Mouse (Mus musculus) A20 (cell line): ENCODE data around the gene Itgb4.
A peak's percentile ranks its signal among the peaks of the same experiment; 100 is the strongest.

Experiments
- DNase-seq: peaks from one replicate; pipeline ENCODE4 v3.0.0-alpha.2; 2011; ENCODE audit warnings: low read depth, low spot score

Itgb4 gene

DNA sequence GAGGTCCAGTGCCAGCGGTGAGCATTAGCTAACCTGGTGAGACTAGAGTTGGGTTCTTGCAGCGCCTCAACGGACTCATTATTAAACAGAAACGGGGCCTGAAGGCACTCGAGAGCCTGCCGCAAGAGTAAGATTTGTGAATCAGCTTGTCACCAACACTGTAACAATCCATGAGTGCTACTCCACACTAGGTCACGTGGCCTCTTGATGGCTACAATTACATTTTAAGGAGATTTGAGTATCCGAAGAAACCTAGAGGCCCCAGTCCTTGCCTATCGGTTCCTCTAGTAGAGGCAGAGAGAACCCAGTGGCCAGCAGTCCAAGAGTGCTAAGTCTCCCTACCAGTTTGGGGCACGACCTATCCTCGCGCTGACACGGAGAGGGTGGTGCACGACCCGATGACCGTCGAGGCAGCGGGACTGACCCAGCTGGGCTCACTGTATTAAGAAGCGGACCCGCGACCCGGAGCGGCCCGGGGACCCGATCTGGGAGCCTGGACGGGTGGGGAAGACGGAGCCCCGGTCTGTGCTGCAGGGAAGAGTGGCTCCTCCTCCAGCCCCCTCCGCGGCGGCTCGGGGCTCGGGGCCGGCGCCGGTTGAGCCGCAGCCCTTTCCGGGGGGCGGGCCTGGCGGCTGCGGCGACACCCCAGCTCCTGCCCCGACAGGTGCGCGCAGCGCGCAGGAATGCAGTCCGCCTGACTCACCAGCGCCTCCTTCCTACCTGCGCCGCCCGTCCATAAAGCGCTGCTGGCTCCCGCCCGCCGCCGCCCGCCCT, at the start of gene Itgb4:
Gene Itgb4, plus strand, starts transcription at position 401 of the 774 bp plus-strand sequence.
- DNase-seq = peak; percentile 53

DNA sequence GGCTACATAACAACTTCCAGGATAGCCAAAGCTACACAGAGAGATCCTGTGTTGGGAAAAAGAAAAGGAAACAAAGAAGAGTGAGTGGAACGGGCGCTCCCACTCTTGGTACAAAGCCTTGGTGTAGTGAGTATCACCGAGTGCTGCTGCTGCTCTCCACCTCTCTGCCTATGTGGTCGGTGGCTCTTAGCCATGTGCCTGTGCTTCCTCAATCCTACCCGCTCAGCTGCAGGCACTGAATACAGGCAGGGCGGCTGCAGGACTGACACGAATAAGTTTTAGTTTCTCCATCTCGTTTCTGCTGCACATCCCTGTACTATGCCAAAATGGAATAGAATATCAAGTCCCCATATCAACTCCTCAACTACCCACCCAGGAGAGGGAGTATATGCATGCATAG, 45.5 kb upstream of the Itgb4 start:
- peak; percentile 77 for DNase-seq

GRCm38 (mm10) chr11:115929818-115930217, 44.7 kb upstream of the Itgb4 start:
- peak; percentile 86 for DNase-seq

GRCm38 (mm10) chr11:115931235-115931634, 43.3 kb upstream of the Itgb4 start:
- no peak for DNase-seq

DNA sequence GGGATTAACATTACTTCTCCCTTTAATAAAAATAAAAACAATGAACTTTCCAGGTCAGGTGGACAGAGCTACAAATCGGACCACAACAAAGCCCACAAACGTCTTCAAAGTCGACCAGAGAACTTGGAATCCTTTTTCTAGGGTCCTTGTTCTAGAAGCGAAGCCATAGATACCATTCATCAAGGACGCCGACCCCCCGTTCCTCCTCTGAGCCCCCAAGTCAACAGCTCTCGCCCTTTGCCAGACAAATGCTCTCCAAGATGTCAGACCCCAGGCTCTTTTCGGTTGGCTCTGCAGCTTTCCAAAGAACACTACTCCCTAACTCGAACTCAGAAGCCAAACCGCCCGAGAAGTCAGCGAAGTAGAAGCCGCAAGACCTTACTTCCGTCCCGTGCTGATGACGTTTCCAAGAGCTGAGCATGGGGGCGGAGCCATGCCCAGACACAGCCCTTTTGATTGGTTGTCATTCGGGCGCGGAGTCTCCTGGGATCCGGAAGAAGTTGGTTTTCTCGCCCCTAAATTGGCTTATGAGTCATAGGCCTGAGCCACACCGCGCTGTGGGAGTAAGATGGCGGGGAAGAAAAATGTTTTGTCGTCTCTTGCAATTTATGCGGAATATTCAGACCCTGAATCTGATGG, 41.3 kb upstream of the Itgb4 start, which contains the start of the genes Sap30bp and Recql5:
Gene Sap30bp, plus strand, starts transcription at position 175 of the 639 bp plus-strand sequence.
Gene Recql5, minus strand, starts transcription at position 370 of the 639 bp plus-strand sequence.
- peak; percentile 99 for DNase-seq

GRCm38 (mm10) chr11:115933747-115934110, 40.8 kb upstream of the Itgb4 start:
- no peak for DNase-seq

GRCm38 (mm10) chr11:115939690-115940329, 34.7 kb upstream of the Itgb4 start:
- peak; percentile 75 for DNase-seq

DNA sequence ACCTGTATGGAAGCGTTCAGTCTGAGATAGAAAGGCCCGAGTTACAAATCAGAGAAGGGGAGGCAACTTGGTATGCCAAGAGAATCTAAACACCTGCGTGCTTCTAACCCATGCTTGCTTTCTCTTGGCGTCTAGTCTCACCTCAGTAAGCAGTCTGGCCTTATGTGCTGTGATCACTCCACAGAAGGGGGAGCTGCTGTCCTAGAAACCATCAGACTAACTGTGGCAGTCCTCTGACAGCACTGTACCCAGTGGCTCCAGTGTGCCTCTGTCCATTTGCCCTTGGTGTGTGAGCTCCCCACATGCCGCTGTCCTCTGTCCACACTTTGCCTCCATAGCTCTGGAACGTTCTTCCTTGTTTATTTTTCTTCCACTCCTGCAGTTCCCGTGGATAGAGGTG, 32.5 kb upstream of the Itgb4 start:
- no peak for DNase-seq

- DNase-seq = no peak
Measured at GRCm38 (mm10) chr11:115945247-115945646, 29.3 kb upstream of the Itgb4 start.

GRCm38 (mm10) chr11:115946221-115946828, 28.2 kb upstream of the Itgb4 start:
- DNase-seq = no peak

GRCm38 (mm10) chr11:115948316-115948715, 26.2 kb upstream of the Itgb4 start:
- no peak for DNase-seq

DNA sequence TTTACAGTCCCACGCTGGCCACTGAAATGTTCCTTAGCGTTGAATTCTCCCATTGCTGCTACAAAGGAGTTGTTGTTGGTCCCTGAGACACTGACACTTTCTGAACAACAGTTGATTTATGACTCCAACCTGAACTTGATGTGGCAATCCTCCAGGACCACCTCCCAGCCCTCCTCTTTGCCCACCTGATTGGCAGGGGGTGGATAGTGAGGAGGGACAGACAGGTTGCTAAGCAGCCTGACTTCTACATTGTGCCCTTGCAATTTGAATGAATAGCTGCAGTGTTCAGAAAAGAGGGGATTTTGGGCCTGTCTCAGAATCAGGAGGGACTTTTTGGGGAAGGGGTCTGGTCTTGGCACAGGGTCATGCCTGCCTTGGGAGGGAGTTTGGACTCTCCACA, 23.8 kb upstream of the Itgb4 start:
- no peak for DNase-seq

DNA sequence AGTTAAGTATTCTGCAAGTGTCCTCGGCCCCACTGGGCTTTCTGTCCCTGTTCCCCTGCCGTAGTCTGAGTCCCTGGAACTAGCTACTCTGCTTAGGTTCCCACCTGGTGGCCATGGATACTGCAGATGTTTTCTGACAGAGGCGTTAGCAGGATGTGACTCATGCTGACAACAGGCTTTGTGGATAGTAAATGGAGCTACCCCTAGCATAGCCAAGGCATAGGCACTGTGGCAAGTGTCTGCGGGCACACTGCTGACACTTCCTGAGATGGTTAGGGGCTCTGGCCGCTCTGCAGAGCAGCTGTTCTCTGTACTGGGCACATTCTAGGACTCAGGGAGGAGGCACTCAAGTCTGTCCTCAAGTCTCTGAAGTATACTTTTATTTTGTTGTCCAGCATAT, 19.8 kb upstream of the Itgb4 start:
- no peak for DNase-seq

- no peak for DNase-seq
Measured at GRCm38 (mm10) chr11:115955195-115955858, 19.2 kb upstream of the Itgb4 start.

DNA sequence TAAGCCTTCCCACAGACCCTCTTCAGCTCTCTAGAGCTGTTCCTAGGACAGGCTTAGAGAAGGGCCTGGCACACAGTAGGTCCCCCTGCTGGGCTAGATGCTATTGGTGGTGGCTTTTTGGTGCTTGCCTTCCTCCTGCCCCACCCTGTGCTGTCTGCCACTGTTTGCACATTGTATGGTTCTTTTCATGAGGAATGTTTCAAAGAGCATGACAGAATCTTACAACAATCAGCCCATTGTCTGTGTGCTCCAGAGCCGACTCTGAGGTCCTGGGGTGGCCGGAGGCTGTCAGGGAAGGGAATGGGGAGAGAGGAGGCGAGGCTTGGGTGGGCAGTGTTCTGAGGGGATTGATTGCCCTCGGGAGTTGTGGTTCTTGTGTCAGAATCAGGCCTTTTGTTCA, 18.1 kb upstream of the Itgb4 start:
- DNase-seq = no peak

DNA sequence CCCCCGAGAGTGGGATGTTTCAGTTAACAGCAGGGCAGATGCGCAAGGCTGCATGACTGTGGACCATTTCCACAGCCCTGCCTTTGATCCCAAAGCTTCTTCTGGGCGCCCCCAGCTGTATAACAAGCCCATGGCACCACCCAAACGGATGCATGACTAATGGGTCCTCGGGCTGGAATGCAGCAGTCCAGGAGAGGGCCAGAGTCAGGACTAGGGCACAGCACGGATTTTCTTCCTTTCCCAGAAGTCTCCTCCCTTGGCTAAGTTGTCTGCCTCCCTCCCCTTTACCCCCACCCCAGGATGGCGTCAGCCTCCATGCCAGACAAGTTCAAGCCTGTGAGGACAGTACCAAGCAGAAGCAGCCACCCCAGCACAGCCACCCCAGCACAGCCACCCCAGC, 16.5 kb upstream of the Itgb4 start:
- DNase-seq = no peak

- no peak for DNase-seq
Measured at GRCm38 (mm10) chr11:115959018-115959417, 15.5 kb upstream of the Itgb4 start.

- no peak for DNase-seq
Measured at GRCm38 (mm10) chr11:115962651-115963412, 11.7 kb upstream of the Itgb4 start.

DNA sequence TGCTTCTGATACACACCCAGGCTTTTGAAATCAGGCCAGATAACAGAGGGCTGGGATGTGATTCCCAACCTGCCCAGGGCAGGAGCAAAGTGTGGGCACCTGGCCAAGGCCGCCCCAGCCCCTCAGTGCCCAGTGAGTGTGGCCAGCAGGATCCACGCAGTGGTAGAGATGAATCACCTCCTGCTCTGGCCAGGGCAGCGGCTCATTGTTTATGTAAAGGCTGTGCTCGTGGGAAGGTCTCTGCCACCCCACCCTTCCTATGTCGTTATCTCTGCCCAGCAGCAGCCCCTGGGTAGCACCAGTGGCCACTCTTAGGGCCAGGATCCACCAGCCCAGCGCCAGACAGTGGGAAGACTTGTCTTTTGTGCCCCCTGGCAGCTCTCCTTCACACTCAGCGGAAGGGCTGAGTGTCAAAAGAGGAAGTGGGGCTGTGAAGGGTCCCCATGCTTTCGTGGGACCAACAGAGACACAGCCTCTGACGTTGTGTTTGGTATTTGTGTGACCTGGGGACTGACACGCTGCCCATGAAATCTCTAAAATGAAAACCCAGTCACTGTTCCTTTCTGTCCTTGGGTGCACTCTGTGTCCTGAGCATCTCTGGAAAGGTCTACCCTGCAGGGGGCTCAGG, 9.4 kb upstream of the Itgb4 start:
- no peak for DNase-seq

- peak; percentile 26 for DNase-seq
Measured at GRCm38 (mm10) chr11:115968731-115969405, 5.6 kb upstream of the Itgb4 start.
